Mouse (Mus musculus) ES-E14 (cell line): ENCODE measurements around the gene Slc9a9.

Source experiments
- CHD2 ChIP-seq: IDR thresholded peaks from 2 replicates; pipeline ENCODE4 v1.6.1; 2014; ENCODE audit warnings: mild to moderate bottlenecking, low read depth, low read length, inconsistent platforms
- HCFC1 ChIP-seq: IDR thresholded peaks from 2 replicates; pipeline ENCODE4 v1.6.1; 2012; ENCODE audit warnings: low read length, inconsistent platforms, borderline replicate concordance; ENCODE audit not compliant: insufficient read depth
- MAFK ChIP-seq: IDR thresholded peaks from 2 replicates; pipeline ENCODE4 v1.6.1; 2014; ENCODE audit warnings: mild to moderate bottlenecking, low read depth, low read length, inconsistent platforms; ENCODE audit not compliant: insufficient read depth
- ZC3H11A ChIP-seq: IDR thresholded peaks from 2 replicates; pipeline ENCODE4 v1.6.1; 2012; ENCODE audit warnings: low read depth, mild to moderate bottlenecking, inconsistent platforms, low read length, borderline replicate concordance
- ZNF384 ChIP-seq: IDR thresholded peaks from 2 replicates; pipeline ENCODE4 v1.6.1; 2012; ENCODE audit warnings: low read depth, low read length, inconsistent platforms

GRCm38 (mm10) chr9:94661768-94662167, 7.9 kb upstream of the Slc9a9 start:
- peak; percentile 50; the same call in 1 of the 2 replicates for TF ChIP-seq CHD2
- TF ChIP-seq MAFK = no peak
- no peak for TF ChIP-seq HCFC1
- TF ChIP-seq ZNF384 = no peak
- no peak for TF ChIP-seq ZC3H11A
